Mouse (Mus musculus): ENCODE measurements around the gene Ssty1. TPM values are rescaled to one million over a fixed set of nuclear protein-coding genes. Genes with fewer than 3 reads are reported as not detected.
"Not testable (repeated sequence)": the region's sequence is repeated elsewhere in the genome, so short reads cannot be mapped to it uniquely, and the experiment has no call there.

The Ssty1 gene
- not detected for total RNA-seq (2021)
- long read RNA-seq, result 0 reads

- not testable (repeated sequence) for DNase-seq (ENCODE audit: low spot score in 2 of 2)
Observed at GRCm38 (mm10) chrY:18088816-18089215, at the start of gene Ssty1. TSS of gene Ssty1 (plus strand) at chrY:18089116.

- not testable (repeated sequence) for DNase-seq (ENCODE audit: low spot score in 2 of 2)
Observed at GRCm38 (mm10) chrY:18061712-18062111, 27.2 kb upstream of the Ssty1 start, which contains the start of gene Gm21764. TSS of gene Gm21764 (minus strand) at chrY:18061812.

Other genes starting within 250 kb of the Ssty1 start
- not detected for gene Gm21904, start 242.8 kb upstream of the Ssty1 start, total RNA-seq (2021)
- gene Gm20772, start 214.4 kb upstream of the Ssty1 start, total RNA-seq (2021), result not detected
- gene Gm20831, start 214.4 kb upstream of the Ssty1 start, total RNA-seq (2021), result not detected
- not detected for gene Srsy, start 151.8 kb upstream of the Ssty1 start, total RNA-seq (2021)
- gene Gm21764, start 27.3 kb upstream of the Ssty1 start, total RNA-seq (2021), result not detected